ENCODE assay signal across 8 mouse cellular contexts in the genomic region with DNA sequence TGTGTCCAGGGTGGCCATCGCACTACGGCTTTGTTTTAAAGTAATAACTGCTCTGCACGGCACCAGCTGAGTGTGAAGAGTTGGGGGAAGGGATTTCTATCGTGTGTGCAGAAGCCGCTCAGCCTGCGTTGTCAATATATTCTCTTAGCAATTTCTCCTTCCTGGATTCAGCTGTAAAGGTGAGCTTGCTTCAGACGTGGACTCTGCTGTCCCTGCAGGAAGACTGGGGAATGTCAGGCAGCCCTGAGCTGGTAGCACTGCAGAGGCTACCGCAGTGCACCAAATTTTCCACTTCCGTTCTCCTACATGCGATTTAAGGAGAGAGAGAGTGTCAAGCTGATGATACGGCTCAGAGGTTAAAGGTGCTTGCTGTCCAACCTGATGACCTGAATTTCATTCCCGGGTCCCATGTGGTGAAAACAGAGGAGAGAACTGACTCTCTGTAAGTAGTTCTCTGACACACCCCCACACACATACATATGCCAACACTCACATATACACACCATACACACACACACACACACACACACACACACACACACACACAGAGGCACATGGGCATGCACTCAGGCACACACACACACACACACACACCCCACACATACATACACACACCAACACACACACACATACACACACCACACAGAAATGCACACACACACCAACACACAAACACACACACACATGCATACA. TPM values are rescaled to one million over a fixed set of nuclear protein-coding genes. Genes with fewer than 3 reads are reported as not detected.
DNase-seq lines count a peak whose midpoint lies in the region; ATAC-seq and TF ChIP-seq lines count a peak whose summit lies in the region.

No protein-coding gene starts in this region.

- peak; percentile 49 for TF ChIP-seq CTCF in gastrocnemius, adult 2 months (IDR thresholded peaks at IDR 0.05)

- no peak overlapping the region for H3K4me2 ChIP-seq in intestine, embryonic 14.5 days (ENCODE audit: low read length)
- H3K4me2 ChIP-seq in limb, embryonic 13.5 days (replicated peaks): no peak overlapping the region

- no peak for DNase-seq in gastrocnemius, adult 2 months
- DNase-seq in gastrocnemius, adult 18-20 months (ENCODE audit: low spot score): no peak
- DNase-seq in cerebellum, postnatal 25 days: peak; percentile 18 to 28
- DNase-seq in intestine, embryonic 14.5 days (ENCODE audit: low spot score): peak; percentile 54
- DNase-seq in naive thymus-derived CD4-positive, alpha-beta T cell, adult 2 months (ENCODE audit: low read depth): peak; percentile 19
- no peak for DNase-seq in spleen, postnatal 36 days (ENCODE audit: low spot score in 2 of 2)

- H3K36me3 ChIP-seq in intestine, embryonic 14.5 days (ENCODE audit: control insufficient read depth, insufficient read depth, low read length): no peaks in the 10 kb centered on the region
- no peaks in the 10 kb centered on the region for H3K36me3 ChIP-seq in limb, embryonic 13.5 days

- intact Hi-C loops in gastrocnemius, adult 2 months (cut with DNase I): no loop called here

- H3K9ac ChIP-seq in intestine, embryonic 14.5 days (ENCODE audit: low read length): no peak overlapping the region
- H3K9ac ChIP-seq in limb, embryonic 13.5 days: no peak overlapping the region

- 44% methylated on average over 12 of the region's 12 CpGs for WGBS in intestine, embryonic 14.5 days
- WGBS in limb, embryonic 13.5 days: 50% methylated on average over 12 of the region's 12 CpGs

- H3K4me3 ChIP-seq in gastrocnemius, adult 2 months: no peak overlapping the region
- no peak overlapping the region for H3K4me3 ChIP-seq in intestine, embryonic 14.5 days (ENCODE audit: low read depth, low read length)
- no peak overlapping the region for H3K4me3 ChIP-seq in limb, embryonic 13.5 days

- no peaks in the 10 kb centered on the region for H3K27me3 ChIP-seq in intestine, embryonic 14.5 days (replicated peaks; ENCODE audit: control insufficient read depth, insufficient read depth, low read length)
- no peaks in the 10 kb centered on the region for H3K27me3 ChIP-seq in limb, embryonic 13.5 days

- ATAC-seq in CD4-positive, CD25-positive, alpha-beta regulatory T cell, adult 4 months: peak; percentile 71
- ATAC-seq in intestine, embryonic 14.5 days (replicated peaks; ENCODE audit: low FRiP score, low TSS enrichment, low read depth): peak; percentile 82
- ATAC-seq in limb, embryonic 13.5 days (ENCODE audit: low FRiP score, low read depth): peak; percentile 71; the same call in 1 of the 2 replicates

- no peaks in the 10 kb centered on the region for H3K4me1 ChIP-seq in intestine, embryonic 14.5 days (replicated peaks; ENCODE audit: control insufficient read depth, insufficient read depth, low read length)
- no peaks in the 10 kb centered on the region for H3K4me1 ChIP-seq in limb, embryonic 13.5 days

- H3K9me3 ChIP-seq in intestine, embryonic 14.5 days (ENCODE audit: control insufficient read depth, low read length): no peaks in the 10 kb centered on the region
- no peaks in the 10 kb centered on the region for H3K9me3 ChIP-seq in limb, embryonic 13.5 days

- no peak overlapping the region for H3K27ac ChIP-seq in gastrocnemius, adult 2 months
- no peak overlapping the region for H3K27ac ChIP-seq in intestine, embryonic 14.5 days (ENCODE audit: low read depth)
- no peak overlapping the region for H3K27ac ChIP-seq in limb, embryonic 13.5 days

RNA-seq across cellular contexts. Expression of gene Prelid3b, which starts 59.9 kb away (rescaled TPM):
- 10 to 100 TPM; 38.7 to 56.3 TPM for total RNA-seq in gastrocnemius, adult 2 months (2021)
- total RNA-seq in gastrocnemius, adult 18-20 months (2021): 10 to 100 TPM; 37.8 to 47.2 TPM
- polyA plus RNA-seq in CD4-positive, CD25-positive, alpha-beta regulatory T cell, adult 4 months (2017; shearing (Covaris generic)): 10 to 100 TPM; 69.8 to 85.8 TPM
- polyA plus RNA-seq in intestine, embryonic 14.5 days (2014; fragmentation: Nextera tagmentation; extraction: Ambion mirVana): 114 and 120 TPM in 2 replicates
- 108 and 110 TPM in 2 replicates for polyA plus RNA-seq in limb, embryonic 13.5 days (2015; fragmentation: Nextera tagmentation; extraction: Ambion mirVana)

Comparison
In these comparisons a context has a peak if more than half of its experiments do, and no peak if none do; other contexts are left out.
1. DNase-seq: peak in cerebellum, postnatal 25 days (2 of 2), intestine, embryonic 14.5 days (single experiment) and naive thymus-derived CD4-positive, alpha-beta T cell, adult 2 months (single experiment); none in gastrocnemius, adult 2 months (single experiment), gastrocnemius, adult 18-20 months (single experiment) and spleen, postnatal 36 days (0 of 2).
2. Peak in every context shown above with its lines, with median percentiles within 50 percentile points of each other: ATAC-seq.